Mouse (Mus musculus) left cerebral cortex, adult 2 months (tissue): ENCODE results near the gene Ublcp1. TPM values are rescaled to one million over a fixed set of nuclear protein-coding genes. Genes with fewer than 3 reads are reported as not detected.

Source experiments
- DNase-seq, 2 experiments: peaks; one replicate each; pipeline ENCODE4 v3.0.0; 2021 to 2022; ENCODE audit warnings: low spot score in 2 of 2, mixed read lengths in 1 of 2; ENCODE audit errors: extremely low spot score in 1 of 2
- H3K27ac ChIP-seq: fragments of 200-600 bp; 2 replicates; pipeline ENCODE4 v1.8.1; 2022
- H3K4me3 ChIP-seq: fragments of 200-600 bp; 2 replicates; pipeline ENCODE4 v1.8.1; 2022
- CTCF ChIP-seq: fragments of 200-600 bp; IDR thresholded peaks from 2 replicates; pipeline ENCODE4 v1.8.1; 2022; ENCODE audit warnings: antibody characterized with exemption, mild to moderate bottlenecking, moderate library complexity
- intact Hi-C: fragments of 180-260 bp; cut with DNase I; formaldehyde crosslinking; loops from one replicate; pipeline ENCODE4 v1.15.1; 2025
- long read RNA-seq, 2 experiments: library from polyadenylated mRNA; stranded (forward); transcript quantifications; one replicate each; pipeline ENCODE4 v2.0.0; 2021; ENCODE audit warnings: borderline mapping rate in 2 of 2
- total RNA-seq, 2 experiments: library from RNA; stranded (reverse); gene quantifications; 2 replicates each; pipeline ENCODE4 v1.2.3; 2021

Ublcp1 gene
- 10 to 100 TPM; 45.7 to 50.1 TPM for total RNA-seq
- long read RNA-seq, experiment 1, transcript Ublcp1-201 (11 exons, 2,088 nt): major isoform, 40 of 52 reads
- long read RNA-seq, experiment 1, partial matches to known transcripts: 8 of 52 reads
- long read RNA-seq, experiment 1, other reads (novel, unspliced or antisense): 2 of 52 reads
- long read RNA-seq, experiment 2, transcript Ublcp1-201 (11 exons, 2,088 nt): major isoform, 39 of 55 reads
- long read RNA-seq, experiment 2, partial matches to known transcripts: 9 of 55 reads
- long read RNA-seq, experiment 2, other reads (novel, unspliced or antisense): 7 of 55 reads

DNA sequence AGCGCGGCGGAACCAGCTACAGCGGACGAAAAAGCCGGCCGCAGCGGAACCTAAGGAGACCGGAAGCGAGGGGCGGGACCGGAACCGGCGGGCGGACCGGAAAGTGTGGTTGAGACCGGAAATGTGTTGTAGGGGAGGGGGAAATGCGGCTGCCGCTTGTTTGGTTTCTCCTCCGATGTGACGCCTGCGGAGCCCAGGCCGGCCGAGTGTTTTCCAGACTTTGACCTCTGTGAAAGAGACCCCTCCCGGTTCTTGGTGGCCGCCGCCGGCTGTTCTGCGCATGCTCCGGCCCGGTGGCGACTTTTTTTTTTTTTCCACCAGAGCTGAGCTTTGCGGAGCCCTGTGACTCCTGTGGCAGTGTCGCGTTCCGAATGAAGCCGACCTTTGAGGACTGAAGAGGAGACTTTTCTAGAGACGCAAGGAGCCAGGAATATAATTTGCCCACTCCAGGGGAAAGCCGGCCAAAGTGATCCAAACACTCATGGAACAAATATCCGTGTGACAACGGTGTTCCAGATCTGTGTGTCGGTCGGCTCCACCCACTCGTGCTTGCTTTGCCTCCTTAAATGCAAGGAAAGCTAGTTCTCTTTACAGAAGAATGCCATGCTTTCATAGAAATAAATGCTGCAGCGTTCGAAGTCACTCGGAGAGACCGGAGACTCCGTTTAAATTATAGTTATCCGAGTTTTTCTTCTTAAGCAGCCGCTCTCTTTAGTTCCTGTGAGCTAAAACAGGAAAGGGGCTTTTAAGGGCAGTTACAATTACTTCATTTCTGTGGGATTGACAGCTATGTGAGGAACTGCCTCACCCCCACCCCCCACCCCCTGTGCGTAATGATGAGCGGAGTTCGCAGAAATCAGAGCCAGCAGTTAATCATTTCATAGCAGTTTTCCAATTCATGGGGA, at the start of gene Ublcp1:
TSS of gene Ublcp1 (minus strand) at position 67 of the 905 bp plus-strand sequence.
- Histone ChIP-seq H3K4me3 (peak within 1 kb of the TSS; percentile 92), H3K27ac (peak within 1 kb of the TSS; percentile 94)
- DNase-seq: peak; percentile 90 to 93
- TF ChIP-seq CTCF: no peak
- intact Hi-C loops: loop anchor here (1.0 to 5.0 kb wide), 2 partner anchors 48 to 92 kb away; partner anchors contain the start of gene Rnf145

DNA sequence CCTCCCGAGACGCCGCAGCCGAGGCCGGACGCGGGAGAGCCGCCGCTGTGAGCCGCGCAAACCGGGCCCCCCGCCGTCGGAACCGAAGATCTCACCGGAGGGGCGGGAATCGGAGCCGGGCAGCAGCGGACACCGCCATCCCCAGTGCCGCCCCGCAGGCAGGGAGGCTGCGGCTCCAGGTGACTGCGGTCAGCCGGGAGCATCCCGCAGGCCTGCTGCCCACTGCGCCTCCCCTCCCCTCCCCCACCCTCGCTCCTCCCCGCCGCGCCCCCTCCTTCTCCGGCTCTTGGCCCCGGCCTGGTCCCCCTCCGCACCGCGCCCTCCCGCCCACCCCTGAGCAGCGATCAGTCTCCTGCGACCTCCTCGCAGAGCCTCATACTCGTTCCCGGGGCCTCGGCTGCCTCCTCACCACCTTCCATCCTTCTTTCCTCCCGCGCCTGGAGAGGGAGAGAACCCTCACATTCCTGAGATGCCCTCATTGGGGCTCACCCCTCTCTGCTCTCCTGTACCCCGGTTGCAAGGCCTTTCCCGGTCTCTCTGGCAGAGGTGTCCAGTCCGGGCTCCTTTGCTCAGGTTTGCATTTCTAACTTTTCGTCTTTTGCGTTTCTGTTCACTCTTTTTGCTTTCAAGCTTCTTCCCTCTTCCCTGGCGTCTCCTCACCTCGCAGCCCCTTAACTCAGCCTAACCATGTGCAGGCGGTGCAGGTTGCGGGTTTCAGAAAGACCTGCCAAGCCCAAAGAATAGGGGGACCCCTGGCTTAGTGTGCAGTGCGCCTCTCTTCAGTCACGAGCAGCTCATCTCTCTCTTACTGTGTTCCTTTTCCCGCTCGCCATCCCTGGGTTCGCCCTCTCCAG, 49.0 kb upstream of the Ublcp1 start:
- intact Hi-C loops: no loop called here
- no peak for TF ChIP-seq CTCF
- peak overlapping the region; percentile 98 for H3K4me3 ChIP-seq
- H3K27ac ChIP-seq: peak overlapping the region; percentile 97
- no peak for DNase-seq

DNA sequence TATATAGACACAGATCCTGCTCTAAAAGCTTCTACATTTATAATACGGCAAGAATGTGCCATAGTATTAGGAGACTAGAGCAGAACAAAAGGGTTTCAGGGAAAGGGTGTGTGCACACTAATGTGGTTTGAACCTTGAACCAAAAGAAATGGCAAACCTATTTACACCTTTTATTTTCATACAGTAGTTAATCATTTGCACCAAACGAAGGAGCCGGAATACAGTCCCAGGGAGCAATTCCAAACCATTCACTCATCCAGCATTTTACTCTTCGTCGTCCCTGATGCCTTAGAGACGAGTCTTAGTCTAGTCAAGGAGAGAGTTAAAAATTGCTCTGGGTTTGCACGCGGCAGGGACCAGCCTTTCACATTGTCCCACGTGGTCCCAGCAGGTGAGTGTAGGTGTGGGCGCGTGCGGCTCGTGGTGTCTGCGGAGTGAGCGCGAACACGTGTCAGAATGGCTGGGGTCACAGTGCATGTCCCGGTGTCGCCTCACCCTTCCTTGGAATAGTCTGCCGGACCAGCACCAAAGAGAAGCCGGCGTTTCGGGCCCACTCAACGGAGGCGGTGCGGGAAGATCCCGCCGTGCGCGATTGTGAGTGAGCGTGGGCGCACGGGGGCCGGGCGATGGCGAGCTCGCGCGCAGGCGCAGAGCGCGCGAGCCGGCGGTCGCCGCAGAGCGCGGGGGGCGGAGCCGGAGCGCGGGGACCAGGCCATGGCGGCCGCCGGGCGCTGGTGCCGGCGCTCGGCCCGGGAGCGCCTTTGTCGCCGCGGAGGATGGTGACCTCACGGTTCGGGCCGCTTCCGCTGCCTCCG, 48.2 kb upstream of the Ublcp1 start, which contains the start of gene Rnf145:
TSS of gene Rnf145 (plus strand) at position 684 of the 815 bp plus-strand sequence.
- DNase-seq: peak; percentile 80 to 81
- peak within 1 kb of the TSS; percentile 98 for H3K4me3 ChIP-seq
- intact Hi-C loops: loop anchor here (1.0 kb wide), 1 partner anchor 48 kb away; the partner anchor contains the start of gene Ublcp1
- peak within 1 kb of the TSS; percentile 97 for H3K27ac ChIP-seq
- no peak for TF ChIP-seq CTCF

DNA sequence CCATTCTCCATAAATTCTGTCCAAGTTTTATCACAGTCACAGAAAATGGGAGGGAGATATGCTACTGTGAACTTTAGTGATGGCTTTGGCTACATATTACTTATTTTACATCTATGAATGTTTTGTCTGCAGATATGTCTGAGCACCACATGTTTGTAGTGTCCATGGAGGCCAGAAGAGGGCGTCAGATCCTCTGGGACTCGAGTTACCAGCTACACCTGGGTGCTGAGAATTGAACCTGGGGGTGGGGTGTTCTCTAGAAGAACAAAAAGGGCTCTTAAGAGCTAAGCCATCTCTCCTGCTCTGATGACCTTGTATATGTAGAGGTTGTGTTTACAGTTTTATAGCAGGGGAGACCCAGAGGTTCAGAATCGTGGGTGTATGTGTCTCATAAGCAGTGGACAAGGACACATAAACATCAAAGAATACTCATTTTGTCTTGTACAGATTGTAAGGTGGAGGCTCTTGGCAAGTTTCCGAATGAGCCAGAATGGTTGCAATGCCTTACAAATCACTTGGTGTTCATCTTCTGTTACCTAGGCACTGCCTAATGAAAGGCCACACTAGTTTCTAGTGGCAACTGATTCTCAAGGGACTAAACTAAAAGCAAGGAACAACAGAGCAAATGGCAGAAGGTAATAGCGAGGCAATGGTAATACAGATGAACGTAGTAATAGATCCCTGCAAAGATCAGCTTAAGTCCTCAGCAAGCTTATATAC, 47.4 kb upstream of the Ublcp1 start:
- TF ChIP-seq CTCF: no peak; the same call in 1 of the 2 replicates
- DNase-seq: no peak
- intact Hi-C loops: loop anchor here (1.0 kb wide), 1 partner anchor 47 kb away; the partner anchor contains the start of gene Ublcp1
- Histone ChIP-seq H3K27ac (no peak overlapping the region; the same call in 1 of the 2 replicates), H3K4me3 (peak overlapping the region; percentile 98; the same call in 1 of the 2 replicates)

DNA sequence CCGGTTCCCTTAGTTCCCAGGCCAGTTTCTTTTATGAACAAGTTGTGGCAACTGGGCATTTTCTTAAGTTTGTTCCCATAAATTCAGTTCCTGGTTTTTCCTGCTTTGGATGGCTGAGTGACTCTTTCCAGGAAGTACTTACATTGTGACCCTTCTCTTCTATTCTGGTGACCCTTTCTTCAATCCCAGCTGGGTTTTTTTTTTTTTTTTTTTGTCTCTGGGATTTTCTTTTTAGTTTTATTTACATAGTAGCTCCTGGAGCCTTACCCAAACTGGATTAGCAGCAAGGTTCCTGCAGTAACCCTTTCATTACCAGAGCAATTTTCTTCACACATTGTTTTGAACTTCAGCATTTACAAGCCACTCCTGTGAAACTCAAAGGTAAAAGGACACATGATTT, 46.1 kb upstream of the Ublcp1 start:
- TF ChIP-seq CTCF: no peak
- no peak for DNase-seq
- Histone ChIP-seq H3K4me3 (no peak overlapping the region), H3K27ac (no peak overlapping the region)
- intact Hi-C loops: no loop called here

DNA sequence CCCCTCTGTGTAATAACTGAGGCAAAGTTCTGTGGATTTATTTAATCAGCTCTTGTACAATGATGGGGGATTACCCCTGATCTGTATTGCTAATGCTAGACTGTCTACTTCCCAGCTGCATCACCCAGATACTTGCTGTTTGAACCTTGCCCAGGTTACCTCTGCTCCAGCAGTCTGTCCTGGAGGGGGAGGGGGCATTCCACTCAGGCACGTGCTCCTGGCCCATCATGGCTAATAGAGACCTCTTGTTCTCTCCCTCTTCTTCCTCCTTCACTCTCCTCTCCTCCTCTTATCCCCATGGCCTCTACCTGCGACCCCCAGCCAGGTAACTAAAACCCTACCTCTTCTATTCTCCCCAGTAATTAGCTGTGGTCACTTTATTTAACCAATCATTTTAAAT, 44.4 kb upstream of the Ublcp1 start:
- DNase-seq: no peak
- intact Hi-C loops: no loop called here
- TF ChIP-seq CTCF: no peak
- Histone ChIP-seq H3K4me3 (no peak overlapping the region), H3K27ac (no peak overlapping the region)

DNA sequence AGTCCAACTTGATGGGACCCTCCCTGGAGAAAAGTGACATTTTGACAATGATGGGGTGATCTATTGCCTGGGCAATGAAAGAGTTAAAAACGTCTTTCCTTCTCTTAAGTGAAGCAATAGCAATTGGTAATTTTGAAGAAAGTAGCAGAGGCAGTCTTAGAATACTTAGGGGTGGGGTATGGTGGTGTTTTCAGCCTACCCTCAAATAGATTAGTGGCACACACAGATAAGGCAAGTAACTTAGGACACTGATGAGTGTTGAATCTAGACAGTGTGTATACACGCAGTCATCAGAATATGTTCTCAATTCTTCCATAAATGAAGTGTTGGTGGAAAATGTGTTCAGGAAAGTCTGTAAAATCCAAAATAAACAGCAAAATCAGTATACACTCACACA, 42.7 kb upstream of the Ublcp1 start:
- Histone ChIP-seq H3K4me3 (no peak overlapping the region), H3K27ac (no peak overlapping the region)
- no peak for DNase-seq
- intact Hi-C loops: no loop called here
- no peak for TF ChIP-seq CTCF

DNA sequence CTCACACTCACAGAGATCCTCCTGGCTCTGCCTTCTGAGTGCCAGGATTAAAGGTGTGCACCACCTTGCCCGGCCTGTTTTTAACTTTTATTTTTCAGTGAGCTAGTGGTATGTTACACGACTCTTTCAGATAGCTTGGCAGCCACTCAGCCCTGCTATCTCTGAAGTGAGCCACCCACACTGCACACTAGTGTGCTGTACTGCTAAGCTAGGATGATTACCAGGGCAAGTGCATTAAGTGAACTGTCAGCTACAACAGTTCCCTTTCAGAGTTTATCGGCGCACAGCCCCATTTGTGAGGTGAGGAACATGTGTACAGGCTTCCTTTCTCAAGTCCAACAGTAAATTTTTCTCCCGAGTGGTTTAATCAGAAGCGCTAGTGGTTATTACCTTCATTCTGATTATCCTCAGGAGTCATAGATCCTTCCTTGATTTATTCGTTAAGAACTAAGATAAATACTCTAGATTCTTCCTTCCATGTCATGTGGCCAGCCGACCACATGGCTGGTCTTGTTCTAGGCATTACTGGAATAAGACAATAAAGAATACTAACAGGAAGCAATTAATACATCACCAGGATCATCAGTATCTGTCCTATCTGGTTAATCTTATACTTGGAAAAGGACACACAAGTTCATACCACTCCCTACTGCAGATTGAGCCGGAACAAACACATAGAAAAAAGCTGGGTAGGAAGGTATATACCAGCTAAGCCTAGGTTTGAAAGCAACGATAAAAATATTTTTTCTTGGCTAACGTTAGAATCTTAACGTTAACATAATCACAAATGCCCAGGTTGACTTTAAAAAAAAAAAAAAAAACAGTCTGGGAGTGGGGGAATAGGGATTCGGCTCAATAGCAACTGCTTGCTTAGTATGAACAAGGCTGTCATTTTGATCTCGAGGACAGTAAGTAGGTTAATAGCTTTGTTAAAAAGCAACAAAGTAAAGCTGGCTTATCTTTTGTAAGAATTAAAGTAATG, 42.0 kb upstream of the Ublcp1 start:
- Histone ChIP-seq H3K27ac (no peak overlapping the region), H3K4me3 (no peak overlapping the region)
- DNase-seq: no peak
- intact Hi-C loops: no loop called here
- no peak for TF ChIP-seq CTCF

DNA sequence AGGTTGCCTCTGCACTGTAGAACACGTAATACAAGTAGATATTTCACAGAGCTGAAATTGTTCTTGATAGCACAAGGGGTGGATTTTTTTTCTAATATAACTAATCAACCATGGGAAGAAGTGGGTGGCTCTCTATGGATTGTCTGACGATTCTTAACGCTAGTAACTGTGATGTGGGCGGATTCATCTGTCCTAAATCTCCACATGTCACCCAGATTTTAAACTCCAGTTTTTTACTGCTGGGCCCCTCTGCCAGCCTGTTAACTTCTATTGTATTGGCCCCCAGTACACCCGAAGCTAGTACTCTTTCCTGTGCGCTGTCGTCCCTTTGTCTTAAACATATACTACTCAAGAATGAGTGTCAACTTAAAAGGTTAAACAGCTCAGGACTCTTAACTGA, 40.1 kb upstream of the Ublcp1 start:
- no peak for TF ChIP-seq CTCF
- DNase-seq: no peak
- Histone ChIP-seq H3K27ac (no peak overlapping the region), H3K4me3 (no peak overlapping the region)
- intact Hi-C loops: no loop called here
